Mouse (Mus musculus) stomach, postnatal 0 days (tissue): ENCODE data around the gene Adam22.

Experiments used
- CTCF ChIP-seq: IDR thresholded peaks from 2 replicates; pipeline ENCODE4 v1.5.1; 2016; ENCODE audit warnings: antibody characterized with exemption, low read depth, mild to moderate bottlenecking, moderate library complexity
- EP300 ChIP-seq: optimal IDR thresholded peaks from 2 replicates; pipeline ENCODE3; 2016; ENCODE audit warnings: antibody characterized with exemption

DNA sequence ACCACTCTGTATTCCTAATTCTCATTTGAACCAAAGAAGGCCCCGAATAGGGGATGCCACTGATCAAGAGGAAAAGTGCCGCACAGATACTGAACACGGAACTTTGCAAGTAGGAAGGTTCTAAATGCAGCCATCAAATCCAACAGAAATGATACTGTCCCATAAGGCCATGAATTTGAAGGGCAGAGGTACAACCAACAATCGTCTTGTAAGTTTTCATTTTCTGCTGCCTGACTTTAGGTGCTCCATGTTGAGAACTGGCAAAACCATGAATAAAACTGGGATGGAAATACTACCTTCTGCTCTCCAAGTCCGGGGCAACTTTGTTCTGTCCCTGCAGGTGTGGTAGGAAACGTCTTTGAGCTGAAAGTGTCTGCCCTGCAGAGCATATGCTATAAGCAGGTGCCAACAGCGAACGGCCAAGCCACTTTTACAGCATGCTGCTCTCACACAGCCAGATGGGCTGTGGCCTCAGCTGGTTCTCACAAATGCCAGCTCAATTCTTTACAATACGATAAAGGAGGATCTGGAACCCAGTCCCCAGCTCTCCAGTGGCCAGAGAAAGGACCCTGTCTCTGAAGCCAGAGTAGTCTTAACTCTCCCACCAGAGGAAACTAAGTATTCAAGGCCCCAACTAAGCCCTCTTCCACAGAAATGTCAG is 293.9 kb downstream of the Adam22 start:
- TF ChIP-seq CTCF (no peak), EP300 (no peak)
